Mouse (Mus musculus): ENCODE results near the gene Iqcf4. TPM values are rescaled to one million over a fixed set of nuclear protein-coding genes. Genes with fewer than 3 reads are reported as not detected.

Gene Iqcf4
- polyA plus RNA-seq, 1 experiment: not detected

- Histone ChIP-seq H3K4me2 (ENCODE audit: low read depth) (no peak overlapping the region), H3ac (ENCODE audit: control insufficient read depth, insufficient read length) (no peak overlapping the region), H3K36me3 (ENCODE audit: control insufficient read depth, insufficient read depth) (no peaks in the 10 kb centered on the region), H3K27me3 (ENCODE audit: control insufficient read depth, insufficient read depth, insufficient read length) (peaks cover 48% of the 10 kb centered on the region), H3K4me3 (no peak overlapping the region), H3K79me2 (ENCODE audit: control insufficient read depth, insufficient read depth) (no peaks in the 10 kb centered on the region)
- TF ChIP-seq POLR2A (IDR thresholded peaks at IDR 0.05; ENCODE audit: insufficient read length, low read depth): no peak
- TF ChIP-seq USF1 (IDR thresholded peaks at IDR 0.05; ENCODE audit: low read depth): no peak
- TF ChIP-seq MYOG (IDR thresholded peaks at IDR 0.05; ENCODE audit: control insufficient read depth in 1 of 3, insufficient read depth in 1 of 3, insufficient read length in 2 of 3, low read depth in 2 of 3): no peak
- TF ChIP-seq TCF12 (IDR thresholded peaks at IDR 0.05; ENCODE audit: insufficient read depth, poor library complexity, severe bottlenecking): no peak
- TF ChIP-seq E2F4 (IDR thresholded peaks at IDR 0.05; ENCODE audit: insufficient read depth): no peak
- no peak for TF ChIP-seq REST (IDR thresholded peaks at IDR 0.05; ENCODE audit: insufficient read depth, insufficient read length)
- no peak for TF ChIP-seq TCF3 (IDR thresholded peaks at IDR 0.05; ENCODE audit: insufficient read length, low read depth)
- TF ChIP-seq SRF (IDR thresholded peaks at IDR 0.05; ENCODE audit: control insufficient read depth, insufficient read length, low read depth): no peak
These were observed 4.4 kb downstream of the Iqcf4 start for GRCm38 (mm10) chr9:106566437-106566836.

- TF ChIP-seq SRF (IDR thresholded peaks at IDR 0.05; ENCODE audit: control insufficient read depth, insufficient read length, low read depth) (no peak), POLR2AphosphoS2 (IDR thresholded peaks at IDR 0.05; ENCODE audit: insufficient read length, low read depth) (no peak), POLR2A (IDR thresholded peaks at IDR 0.05; ENCODE audit: insufficient read length, low read depth) (no peak), REST (IDR thresholded peaks at IDR 0.05; ENCODE audit: insufficient read depth, insufficient read length) (no peak), USF1 (IDR thresholded peaks at IDR 0.05; ENCODE audit: low read depth) (no peak), TCF3 (IDR thresholded peaks at IDR 0.05; ENCODE audit: insufficient read length, low read depth) (no peak), E2F4 (IDR thresholded peaks at IDR 0.05; ENCODE audit: insufficient read depth) (no peak), MYOG (IDR thresholded peaks at IDR 0.05; ENCODE audit: control insufficient read depth in 1 of 3, insufficient read depth in 1 of 3, insufficient read length in 2 of 3, low read depth in 2 of 3) (no peak), TCF12 (IDR thresholded peaks at IDR 0.05; ENCODE audit: insufficient read depth, poor library complexity, severe bottlenecking) (no peak)
- H3K79me2 ChIP-seq (ENCODE audit: control insufficient read depth, insufficient read depth): no peaks in the 10 kb centered on the region
- H3K27me3 ChIP-seq (ENCODE audit: control insufficient read depth, insufficient read depth, insufficient read length): peaks cover 49% of the 10 kb centered on the region
- H3K36me3 ChIP-seq (ENCODE audit: control insufficient read depth, insufficient read depth): no peaks in the 10 kb centered on the region
- H3K4me2 ChIP-seq (ENCODE audit: low read depth): peak overlapping the region; percentile 15
- no peak overlapping the region for H3K4me3 ChIP-seq
- no peak overlapping the region for H3ac ChIP-seq (ENCODE audit: control insufficient read depth, insufficient read length)
These were observed 6.8 kb downstream of the Iqcf4 start for GRCm38 (mm10) chr9:106564025-106564424.

DNA sequence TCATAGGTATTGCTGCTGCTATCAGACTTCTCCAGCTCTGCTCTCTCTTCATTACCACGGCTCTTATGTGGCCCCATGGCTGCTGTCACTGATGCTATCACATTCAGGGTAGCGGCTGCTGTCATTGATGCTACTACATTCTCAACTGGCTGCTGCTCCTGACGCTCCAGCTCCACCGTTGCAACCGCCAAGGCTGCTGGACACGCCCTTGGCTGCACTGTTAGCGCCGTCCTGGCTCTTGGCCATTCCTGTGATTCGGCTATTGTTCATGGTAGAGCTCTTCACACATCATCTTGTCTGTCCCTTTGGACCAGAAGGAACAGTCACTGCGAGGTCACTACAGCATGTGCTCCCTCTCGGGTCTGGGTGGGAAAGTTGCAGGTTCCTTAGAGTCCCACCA lies 8.5 kb downstream of the Iqcf4 start:
- TF ChIP-seq TCF12 (IDR thresholded peaks at IDR 0.05; ENCODE audit: insufficient read depth, poor library complexity, severe bottlenecking): no peak
- TF ChIP-seq TCF3 (IDR thresholded peaks at IDR 0.05; ENCODE audit: insufficient read length, low read depth): no peak
- Histone ChIP-seq H3K36me3 (ENCODE audit: control insufficient read depth, insufficient read depth) (no peaks in the 10 kb centered on the region), H3K4me3 (no peak overlapping the region), H3K4me2 (ENCODE audit: low read depth) (no peak overlapping the region), H3K79me2 (ENCODE audit: control insufficient read depth, insufficient read depth) (no peaks in the 10 kb centered on the region), H3K27me3 (ENCODE audit: control insufficient read depth, insufficient read depth, insufficient read length) (peaks cover 40% of the 10 kb centered on the region), H3ac (ENCODE audit: control insufficient read depth, insufficient read length) (no peak overlapping the region)

DNA sequence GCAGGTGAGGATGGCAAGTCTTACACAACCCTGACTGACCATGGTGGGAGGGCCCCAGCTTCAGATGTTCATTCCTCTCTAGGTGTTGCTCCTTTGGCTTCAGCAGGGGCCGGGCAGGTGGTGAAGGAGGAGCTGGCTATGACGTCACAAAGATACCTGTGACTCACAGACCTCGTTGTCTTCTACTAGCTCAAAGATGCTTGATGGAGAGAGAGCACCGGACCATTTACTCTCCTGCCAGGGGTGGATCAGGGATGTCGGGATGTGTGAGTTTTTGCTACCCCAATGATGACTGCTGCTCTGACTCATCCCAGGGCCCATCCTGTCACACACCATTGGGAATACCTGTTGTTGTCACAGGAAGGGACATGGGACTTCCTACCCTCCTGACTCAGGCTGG lies 9.3 kb downstream of the Iqcf4 start, which contains the start of gene Iqcf3:
Iqcf3 (minus strand) TSS at position 101 of the 400 bp plus-strand sequence.
- H3K4me2 ChIP-seq (ENCODE audit: low read depth): no peak within 1 kb of the TSS
- no peaks in the 10 kb centered on the region for H3K36me3 ChIP-seq (ENCODE audit: control insufficient read depth, insufficient read depth)
- H3K79me2 ChIP-seq (ENCODE audit: control insufficient read depth, insufficient read depth): no peaks in the 10 kb centered on the region
- peaks cover 40% of the 10 kb centered on the region for H3K27me3 ChIP-seq (ENCODE audit: control insufficient read depth, insufficient read depth, insufficient read length)
- no peak for TF ChIP-seq MYOD1 (IDR thresholded peaks at IDR 0.05; ENCODE audit: control insufficient read depth in 1 of 3, insufficient read length in 2 of 3, low read depth in 2 of 3)
- no peak for TF ChIP-seq MAX (IDR thresholded peaks at IDR 0.05; ENCODE audit: low read depth)
- no peak for TF ChIP-seq TCF3 (IDR thresholded peaks at IDR 0.05; ENCODE audit: insufficient read length, low read depth)
- no peak for TF ChIP-seq SRF (IDR thresholded peaks at IDR 0.05; ENCODE audit: control insufficient read depth, insufficient read length, low read depth)
- TF ChIP-seq POLR2AphosphoS2 (IDR thresholded peaks at IDR 0.05; ENCODE audit: insufficient read length, low read depth): no peak
- no peak for TF ChIP-seq POLR2A (IDR thresholded peaks at IDR 0.05; ENCODE audit: insufficient read length, low read depth)
- TF ChIP-seq USF1 (IDR thresholded peaks at IDR 0.05; ENCODE audit: low read depth): no peak
- no peak for TF ChIP-seq TCF12 (IDR thresholded peaks at IDR 0.05; ENCODE audit: insufficient read depth, poor library complexity, severe bottlenecking)
- no peak for TF ChIP-seq CEBPB (IDR thresholded peaks at IDR 0.05; ENCODE audit: insufficient read depth, poor library complexity, severe bottlenecking)
- no peak for TF ChIP-seq E2F4 (IDR thresholded peaks at IDR 0.05; ENCODE audit: insufficient read depth)
- no peak for TF ChIP-seq REST (IDR thresholded peaks at IDR 0.05; ENCODE audit: insufficient read depth, insufficient read length)
- TF ChIP-seq MYOG (IDR thresholded peaks at IDR 0.05; ENCODE audit: control insufficient read depth in 1 of 3, insufficient read depth in 1 of 3, insufficient read length in 2 of 3, low read depth in 2 of 3): no peak
- H3K4me3 ChIP-seq: no peak within 1 kb of the TSS
- no peak within 1 kb of the TSS for H3ac ChIP-seq (ENCODE audit: control insufficient read depth, insufficient read length)

DNA sequence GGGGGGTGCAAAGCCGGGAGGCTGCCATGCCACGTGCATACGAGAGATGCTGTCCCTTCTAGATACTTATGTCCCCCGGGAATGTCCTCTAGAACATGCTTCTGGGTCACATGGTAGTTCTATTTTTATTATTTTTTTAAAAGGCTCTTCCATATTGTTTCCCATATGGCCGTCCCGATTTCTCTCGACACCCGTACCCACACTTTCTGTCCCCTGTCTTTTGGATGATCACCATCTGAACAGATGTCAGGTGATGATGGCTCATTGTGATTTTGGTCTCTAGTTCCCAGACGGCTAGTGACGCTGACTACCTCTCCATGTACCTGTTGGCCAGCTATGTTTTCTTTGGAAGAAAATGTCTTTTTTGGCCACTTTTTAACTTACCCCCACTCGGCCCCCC lies 35.8 kb downstream of the Iqcf4 start:
- TF ChIP-seq TCF12 (IDR thresholded peaks at IDR 0.05; ENCODE audit: insufficient read depth, poor library complexity, severe bottlenecking): no peak
- TF ChIP-seq CEBPB (IDR thresholded peaks at IDR 0.05; ENCODE audit: insufficient read depth, poor library complexity, severe bottlenecking): no peak
- no peak for TF ChIP-seq MAX (IDR thresholded peaks at IDR 0.05; ENCODE audit: low read depth)
- TF ChIP-seq E2F4 (IDR thresholded peaks at IDR 0.05; ENCODE audit: insufficient read depth): no peak
- TF ChIP-seq POLR2AphosphoS2 (IDR thresholded peaks at IDR 0.05; ENCODE audit: insufficient read length, low read depth): no peak
- TF ChIP-seq MYOD1 (IDR thresholded peaks at IDR 0.05; ENCODE audit: control insufficient read depth in 1 of 3, insufficient read length in 2 of 3, low read depth in 2 of 3): no peak
- no peak for TF ChIP-seq TCF3 (IDR thresholded peaks at IDR 0.05; ENCODE audit: insufficient read length, low read depth)
- TF ChIP-seq USF1 (IDR thresholded peaks at IDR 0.05; ENCODE audit: low read depth): no peak
- TF ChIP-seq POLR2A (IDR thresholded peaks at IDR 0.05; ENCODE audit: insufficient read length, low read depth): no peak
- no peak for TF ChIP-seq SRF (IDR thresholded peaks at IDR 0.05; ENCODE audit: control insufficient read depth, insufficient read length, low read depth)
- no peak for TF ChIP-seq MYOG (IDR thresholded peaks at IDR 0.05; ENCODE audit: control insufficient read depth in 1 of 3, insufficient read depth in 1 of 3, insufficient read length in 2 of 3, low read depth in 2 of 3)
- no peak overlapping the region for H3K4me2 ChIP-seq (ENCODE audit: low read depth)
- H3ac ChIP-seq (ENCODE audit: control insufficient read depth, insufficient read length): no peak overlapping the region

More for the DNA sequence above, 35.8 kb downstream of the Iqcf4 start:
- H3K79me2 ChIP-seq (ENCODE audit: control insufficient read depth, insufficient read depth): no peaks in the 10 kb centered on the region
- H3K36me3 ChIP-seq (ENCODE audit: control insufficient read depth, insufficient read depth): no peaks in the 10 kb centered on the region
- peaks cover 9% of the 10 kb centered on the region for H3K27me3 ChIP-seq (ENCODE audit: control insufficient read depth, insufficient read depth, insufficient read length)
- no peak overlapping the region for H3K4me3 ChIP-seq
